ENCODE assay signal across 23 mouse cellular contexts in genomic region chr14:33424124-33424523, GRCm38 (mm10). TPM values are rescaled to one million over a fixed set of nuclear protein-coding genes. Genes with fewer than 3 reads are reported as not detected.
"Had no signal": no experiment of that assay in that cellular context is flagged by ENCODE, and none has a peak within 500 bp of the region (broad histone marks: within the 10 kb centered on the region; RNA-seq: fewer than 3 reads in every experiment).

No protein-coding gene starts in this region.

- ATAC-seq: liver, postnatal 0 days; lung, postnatal 0 days had no signal

- H3K4me3 ChIP-seq: layer of hippocampus, adult 2 months; left cerebral cortex, adult 2 months had no signal

- H3K27ac ChIP-seq: kidney, postnatal 0 days; layer of hippocampus, adult 2 months; left cerebral cortex, adult 2 months; liver, embryonic 14.5 days; macrophage had no signal

- DNase-seq: kidney, postnatal 25 days; layer of hippocampus, adult 9-11 months; layer of hippocampus, postnatal 36 days; liver, postnatal 0 days; lung, embryonic 14.5 days; midbrain, embryonic 14.5 days; thymus, adult 18-20 months; thymus, postnatal 36 days had no signal

- H3K9ac ChIP-seq: liver, embryonic 14.5 days; liver, postnatal 0 days; lung, embryonic 14.5 days had no signal

- H3K4me2 ChIP-seq: liver, embryonic 11.5 days; lung, embryonic 14.5 days; midbrain, embryonic 11.5 days had no signal

RNA-seq across cellular contexts. Expression of gene Frmpd2, which starts 47.4 kb away (rescaled TPM):
- total RNA-seq: megakaryocyte-erythroid progenitor cell, adult 5-6 weeks had no signal
- polyA plus RNA-seq: kidney, embryonic 14.5 days; kidney, postnatal 0 days; large intestine, adult 2 months; liver, embryonic 11.5 days; liver, embryonic 14.5 days; liver, postnatal 0 days; lung, embryonic 14.5 days; macrophage; neural tube, embryonic 11.5 days; small intestine, adult 2 months; spleen, adult 2 months; stomach, embryonic 16.5 days had no signal
